Mouse (Mus musculus): ENCODE results near the gene Aldh3b3. TPM values are rescaled to one million over a fixed set of nuclear protein-coding genes. Genes with fewer than 3 reads are reported as not detected.
"Not testable (repeated sequence)": the region's sequence is repeated elsewhere in the genome, so short reads cannot be mapped to it uniquely, and the experiment has no call there.

Aldh3b3 gene
- total RNA-seq, 2 experiments from 2014 or later: 0.63 to 0.76 TPM

- not testable (repeated sequence) for DNase-seq
Measured at GRCm38 (mm10) chr19:3974608-3975007, 16.2 kb downstream of the Aldh3b3 start.

DNA sequence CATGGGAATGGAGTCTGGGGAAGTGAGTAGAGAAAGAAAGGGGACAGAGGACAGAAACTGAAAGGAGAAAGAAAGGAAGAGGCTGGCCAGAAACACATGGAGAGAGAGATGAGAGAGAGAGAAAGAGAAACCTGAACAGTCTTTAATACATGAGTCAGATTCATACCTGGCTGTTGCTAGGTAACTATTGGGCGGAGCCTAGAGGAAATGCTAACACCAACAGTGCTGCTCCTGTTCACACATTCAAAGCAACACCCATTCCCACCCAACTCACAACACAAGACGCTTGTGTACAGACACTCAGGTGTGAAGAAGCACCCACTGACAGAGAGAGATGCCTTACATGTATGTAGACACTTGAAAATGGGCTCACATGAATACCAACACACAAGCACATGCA is 17.4 kb downstream of the Aldh3b3 start:
- no peak for DNase-seq

- DNase-seq: peak; percentile 88
Measured at GRCm38 (mm10) chr19:3980309-3980708, 21.9 kb downstream of the Aldh3b3 start.

DNA sequence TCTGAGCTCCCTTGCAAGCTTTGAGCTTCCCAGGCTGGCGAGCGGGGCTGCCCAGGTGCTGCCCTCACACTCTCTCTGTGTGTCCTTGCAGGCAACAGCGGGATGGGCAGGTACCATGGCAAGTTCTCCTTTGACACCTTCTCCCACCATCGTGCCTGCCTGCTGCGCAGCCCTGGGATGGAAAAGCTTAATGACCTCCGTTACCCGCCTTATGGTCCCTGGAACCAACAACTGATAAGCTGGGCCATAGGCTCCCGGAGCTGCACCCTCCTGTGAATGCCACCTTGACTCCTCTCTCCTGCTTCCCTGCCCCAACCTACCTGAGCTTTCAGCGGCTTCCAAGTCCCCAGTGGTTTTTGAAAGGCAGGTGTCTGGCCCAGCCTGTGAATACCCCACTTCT is 22.5 kb downstream of the Aldh3b3 start:
- DNase-seq: no peak

DNA sequence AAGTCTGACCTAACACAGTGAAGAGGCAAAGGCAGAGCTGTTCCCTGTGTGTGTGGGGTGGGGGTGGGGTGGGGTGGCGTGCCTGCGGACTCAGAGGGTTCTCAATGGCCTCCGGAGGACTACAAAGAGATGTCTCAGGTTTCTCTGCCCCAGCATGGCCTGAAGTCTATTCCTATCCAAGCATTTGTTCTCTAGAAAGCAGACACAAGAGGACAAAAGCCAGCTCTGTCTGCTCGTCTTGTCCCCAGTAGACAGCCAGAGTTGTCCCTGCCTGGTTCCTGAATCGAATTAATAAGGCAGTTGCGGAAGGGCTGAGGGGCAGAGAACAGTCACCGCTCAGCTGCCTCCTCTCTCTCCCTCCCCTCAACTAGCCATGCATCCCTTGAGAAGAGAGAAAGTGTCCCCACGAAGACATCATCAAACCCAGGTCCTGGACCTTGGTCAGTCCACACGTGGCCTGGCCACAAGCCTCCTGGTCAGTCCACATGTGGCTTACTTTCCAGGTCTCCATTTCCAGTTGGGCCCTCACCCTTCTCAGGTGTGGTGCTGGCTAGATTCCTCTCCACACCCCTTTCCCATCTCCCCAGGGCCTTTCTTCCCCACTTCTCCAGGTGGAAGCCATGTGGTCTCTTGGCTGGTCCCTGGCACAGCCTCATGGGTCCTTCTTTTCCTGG is 25.2 kb downstream of the Aldh3b3 start:
- no peak for DNase-seq

DNA sequence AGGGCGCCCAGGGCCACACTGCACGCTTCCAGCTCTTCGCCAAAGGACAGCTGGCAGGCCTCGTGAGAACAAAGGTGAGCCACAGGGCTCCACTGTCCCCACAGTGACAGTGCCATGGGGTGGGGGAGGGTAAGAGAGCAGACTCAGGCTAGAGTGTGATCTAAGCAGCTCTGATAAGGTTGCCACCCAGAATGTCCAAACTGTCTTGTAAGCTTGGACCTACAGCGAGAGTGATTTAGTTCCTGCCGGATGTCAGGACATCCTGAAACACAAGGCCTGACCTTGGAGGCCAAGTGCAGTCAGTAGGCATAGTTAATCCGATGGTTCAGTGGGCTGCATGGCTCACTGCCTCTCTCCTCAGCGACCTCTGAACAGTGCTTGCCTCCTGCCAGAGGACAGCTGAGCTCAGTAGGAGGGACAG is 26.8 kb downstream of the Aldh3b3 start:
- DNase-seq: peak; percentile 83

DNA sequence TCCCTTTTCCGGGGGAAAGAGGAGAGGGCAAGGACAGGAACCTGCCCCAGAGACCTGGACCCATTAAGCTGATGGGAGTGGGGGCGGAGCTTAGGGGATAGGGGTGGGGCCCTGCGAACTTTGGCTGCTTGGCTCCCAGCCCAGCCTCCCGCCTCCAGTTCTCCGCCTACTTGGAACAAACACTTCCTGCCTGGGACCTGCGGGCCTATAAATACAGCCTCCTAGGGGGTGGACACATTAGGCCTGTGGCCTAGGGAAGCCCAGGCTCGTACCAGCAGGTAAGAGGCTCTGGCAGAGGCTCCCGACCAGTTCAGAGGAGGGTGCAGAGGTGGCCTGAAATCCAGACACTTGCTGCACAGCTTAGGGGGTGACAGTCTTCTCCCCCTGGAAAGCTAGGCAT is 27.9 kb downstream of the Aldh3b3 start, which contains the start of gene Acy3:
Gene Acy3 (plus strand): TSS at position 237 of the 400 bp plus-strand sequence.
- DNase-seq: peak; percentile 93

DNA sequence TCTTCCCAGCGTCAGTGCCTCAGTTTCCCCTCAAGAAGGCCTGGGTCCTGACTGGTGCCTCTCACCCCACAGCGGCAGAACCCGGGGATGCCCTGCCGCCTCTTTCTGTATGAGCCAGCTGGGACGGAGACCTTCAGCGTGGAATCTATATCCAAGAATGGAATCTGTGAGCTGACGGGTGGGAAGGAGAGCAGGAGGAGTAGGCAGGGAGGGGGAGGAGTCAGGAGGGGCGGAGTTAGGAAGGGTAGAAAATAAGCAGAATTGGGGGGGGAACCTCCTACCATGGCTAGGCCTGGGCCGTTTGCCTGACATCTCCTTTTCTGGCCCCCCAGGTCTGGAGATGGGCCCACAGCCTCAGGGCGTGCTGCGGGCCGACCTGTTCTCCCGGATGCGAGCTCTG is 29.6 kb downstream of the Aldh3b3 start:
- DNase-seq: no peak

DNA sequence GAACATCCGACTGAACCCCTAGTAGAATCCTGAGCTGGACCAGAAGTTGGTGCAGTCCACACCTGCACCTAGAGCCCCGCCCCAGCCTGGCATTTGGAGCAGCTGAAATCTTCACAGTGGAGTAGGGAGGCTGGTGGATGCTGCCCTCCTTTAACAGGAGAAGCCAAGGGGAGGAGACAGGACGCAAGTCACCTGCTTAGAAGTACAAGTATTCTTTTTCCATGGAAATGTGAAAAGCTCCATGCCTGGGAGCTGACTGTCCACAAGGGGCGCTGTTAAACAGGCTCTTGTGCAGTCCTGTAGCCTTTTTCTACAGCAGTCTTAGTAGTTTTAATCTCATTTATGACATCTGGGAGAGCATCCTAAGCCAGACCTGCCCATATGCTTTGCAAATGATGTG is 30.3 kb downstream of the Aldh3b3 start:
- no peak for DNase-seq

DNA sequence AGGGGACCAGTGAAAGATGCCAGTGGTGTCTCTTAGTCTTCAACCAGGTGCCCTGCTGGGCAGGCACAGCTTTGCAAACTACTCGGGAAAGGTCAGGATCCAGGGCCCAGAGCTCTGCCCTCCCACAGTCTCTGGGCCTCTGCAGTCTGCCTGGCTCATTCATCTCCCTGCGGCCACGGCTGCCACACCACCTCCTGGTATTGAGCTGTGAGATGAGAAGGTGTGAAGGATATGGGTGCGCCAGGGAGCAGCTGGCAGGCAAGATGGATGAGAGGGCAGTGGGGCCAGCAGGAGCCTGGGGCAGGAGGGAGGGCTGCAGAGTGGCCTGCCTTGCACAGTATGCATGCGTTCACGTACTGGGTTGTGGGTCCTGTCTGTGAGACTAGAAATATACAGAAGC is 32.4 kb downstream of the Aldh3b3 start:
- DNase-seq: no peak

- no peak for DNase-seq
Measured at GRCm38 (mm10) chr19:3991562-3991961, 33.1 kb downstream of the Aldh3b3 start.

GRCm38 (mm10) chr19:3991966-3992365 is 33.5 kb downstream of the Aldh3b3 start:
- no peak for DNase-seq

DNA sequence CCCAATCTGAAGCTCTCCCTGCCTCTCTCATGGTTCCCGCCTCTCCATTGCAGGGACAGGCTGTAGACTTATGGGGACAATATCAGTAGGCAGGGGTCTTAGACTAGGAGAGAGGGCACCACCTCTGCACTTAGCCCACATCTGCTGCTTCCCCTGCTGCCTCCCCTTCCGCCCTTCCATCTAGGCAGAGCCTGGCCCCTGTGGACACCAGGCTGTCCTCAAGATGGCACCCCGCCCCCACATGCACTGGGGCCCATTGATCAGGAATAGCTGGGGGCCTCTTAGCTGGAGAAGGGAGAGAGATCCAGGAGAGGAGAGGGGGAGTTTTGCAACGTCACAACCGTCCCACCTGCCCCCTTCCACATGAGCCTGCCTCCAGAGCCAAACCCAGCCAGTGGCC is 34.0 kb downstream of the Aldh3b3 start, which contains the start of gene Tbx10:
Gene Tbx10 (plus strand): TSS at position 337 of the 400 bp plus-strand sequence.
- no peak for DNase-seq

DNA sequence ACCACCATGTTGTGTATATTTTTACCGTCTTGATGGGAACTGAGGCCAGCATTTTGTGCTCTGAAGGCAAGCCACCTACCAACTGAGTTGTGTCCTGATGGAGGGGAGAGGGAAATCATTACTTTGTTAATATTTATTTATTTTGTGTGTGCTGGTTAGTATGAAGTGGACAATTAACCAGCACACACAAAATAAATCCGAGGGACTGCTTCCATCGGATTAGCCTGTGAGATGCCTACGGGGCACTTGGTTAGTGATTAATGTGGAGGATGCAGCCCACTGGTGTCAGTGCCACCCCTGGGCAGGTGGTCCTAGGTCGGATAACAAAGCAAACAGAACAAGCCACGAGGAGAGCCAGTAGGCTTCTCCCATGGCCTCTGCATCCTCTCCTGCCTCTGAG is 36.5 kb downstream of the Aldh3b3 start:
- no peak for DNase-seq

DNA sequence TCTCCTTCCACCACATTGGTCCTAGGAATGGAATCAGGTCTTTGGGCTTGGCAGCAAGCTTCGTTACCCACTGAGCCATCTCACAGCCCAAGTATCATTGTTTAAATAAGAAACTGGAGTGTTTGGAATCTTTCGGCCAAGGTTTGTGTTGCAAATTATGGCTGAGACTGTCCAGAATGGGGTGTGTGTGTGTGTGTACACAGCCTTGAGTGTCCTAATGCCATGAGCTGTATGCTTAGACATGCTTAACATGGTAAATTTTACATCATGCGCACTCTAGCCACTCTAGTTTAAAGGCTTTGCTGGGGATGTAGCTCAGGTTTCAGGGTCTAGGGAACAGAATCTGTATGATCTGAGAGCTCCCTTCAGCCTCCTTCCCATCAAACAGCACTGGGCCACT is 37.1 kb downstream of the Aldh3b3 start:
- no peak for DNase-seq

- no peak for DNase-seq
Measured at GRCm38 (mm10) chr19:3996106-3996505, 37.7 kb downstream of the Aldh3b3 start.

GRCm38 (mm10) chr19:3996747-3997146 is 38.3 kb downstream of the Aldh3b3 start:
- no peak for DNase-seq

- no peak for DNase-seq
Measured at GRCm38 (mm10) chr19:3997231-3997630, 38.8 kb downstream of the Aldh3b3 start.

DNA sequence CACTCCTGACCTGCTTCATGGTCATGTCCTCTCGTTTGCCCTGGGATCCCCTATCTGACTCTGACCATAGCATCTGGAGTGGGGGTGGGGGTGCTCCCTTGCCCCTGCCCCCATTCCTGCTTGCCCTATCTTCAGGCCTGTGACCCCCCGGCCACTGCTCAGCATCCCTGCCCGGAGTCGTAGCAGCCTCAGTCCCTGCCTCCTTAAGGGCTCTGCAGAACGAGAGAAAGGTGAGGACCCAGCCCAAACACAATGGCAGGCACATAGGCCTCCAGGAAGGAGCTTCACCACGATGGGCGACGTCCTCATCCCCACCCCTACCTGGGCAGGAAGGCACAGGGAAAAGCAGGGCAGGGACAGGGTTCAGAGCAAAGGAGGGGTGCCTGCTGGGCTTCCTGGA is 39.9 kb downstream of the Aldh3b3 start:
- DNase-seq: no peak

- no peak for DNase-seq
Measured at GRCm38 (mm10) chr19:3999121-3999730, 40.8 kb downstream of the Aldh3b3 start.

DNA sequence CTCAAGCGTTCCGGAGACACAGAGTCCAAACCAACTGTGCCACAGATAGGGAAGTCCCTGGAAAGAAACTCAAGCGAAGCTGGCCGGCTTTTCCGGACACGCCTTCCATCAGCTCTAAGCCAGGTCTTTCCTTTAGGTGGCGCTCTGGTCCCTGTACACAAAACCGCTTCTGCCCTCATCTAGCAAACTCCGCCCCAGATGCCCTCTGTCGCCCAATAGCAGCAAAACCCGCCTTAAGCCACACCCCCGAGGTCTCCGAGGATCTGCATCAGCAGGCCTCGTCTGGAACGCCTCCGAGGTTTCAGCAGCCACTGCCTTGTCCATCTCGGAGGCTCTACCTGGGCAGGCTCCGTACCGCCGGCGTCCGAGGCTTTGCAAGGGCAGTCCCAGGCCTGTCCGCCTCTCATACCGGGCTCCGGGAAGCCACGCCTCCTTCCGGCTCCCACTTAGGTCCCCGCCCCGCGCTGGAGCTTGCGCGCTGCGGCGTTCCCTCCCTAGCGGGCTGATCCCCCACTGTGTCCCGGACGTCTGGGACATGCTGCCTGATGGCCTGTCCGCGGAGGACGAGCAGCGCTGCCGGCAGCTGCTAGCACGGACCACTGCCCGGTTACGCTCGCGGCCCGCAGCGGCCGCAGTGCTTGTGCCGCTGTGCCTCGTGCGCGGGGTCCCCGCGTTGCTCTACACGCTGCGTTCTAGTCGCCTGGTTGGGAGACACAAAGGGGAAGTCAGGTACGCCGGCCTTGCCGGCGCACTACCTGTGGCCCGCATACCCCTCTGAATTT is 41.9 kb downstream of the Aldh3b3 start, which contains the start of the genes Nudt8 and Gm49405:
Gene Nudt8 (plus strand): TSS at position 462 of the 782 bp plus-strand sequence.
Gene Gm49405 (plus strand): TSS at position 508 of the 782 bp plus-strand sequence.
- peak; percentile 95 for DNase-seq

GRCm38 (mm10) chr19:4000949-4001525 is 42.6 kb downstream of the Aldh3b3 start:
- no peak for DNase-seq

DNA sequence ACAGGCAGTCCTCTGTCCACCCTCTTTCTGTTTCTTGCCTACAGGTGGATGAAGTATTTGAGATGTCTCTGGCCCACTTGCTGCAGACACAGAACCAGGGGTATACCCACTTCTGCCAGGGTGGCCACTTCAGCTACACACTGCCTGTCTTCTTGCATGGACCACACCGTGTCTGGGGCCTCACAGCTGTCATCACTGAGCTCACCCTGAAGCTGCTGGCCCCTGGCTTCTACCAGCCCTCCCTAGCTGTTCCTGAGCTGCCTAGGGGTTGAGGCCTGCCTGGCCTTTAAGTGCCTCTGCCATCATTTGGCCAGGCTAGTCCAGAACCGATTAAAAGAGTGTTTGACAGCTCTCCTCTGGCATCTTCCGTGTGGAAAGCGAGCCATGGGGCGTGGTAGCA is 43.3 kb downstream of the Aldh3b3 start:
- no peak for DNase-seq
